Mouse (Mus musculus) layer of hippocampus, adult 2 months (tissue): ENCODE results near the gene Krtap9-5. TPM values are rescaled to one million over a fixed set of nuclear protein-coding genes. Genes with fewer than 3 reads are reported as not detected.

Source experiments
- DNase-seq, 2 experiments: peaks; one replicate each; pipeline ENCODE4 v3.0.0; 2022; ENCODE audit warnings: low spot score in 2 of 2
- H3K27ac ChIP-seq: fragments of 200-600 bp; 2 replicates; pipeline ENCODE4 v1.8.1; 2022
- H3K4me3 ChIP-seq: fragments of 200-600 bp; 2 replicates; pipeline ENCODE4 v1.8.1; 2022; ENCODE audit warnings: mild to moderate bottlenecking
- CTCF ChIP-seq: fragments of 200-600 bp; conservative IDR thresholded peaks from 2 replicates; pipeline ENCODE4 v1.8.1; 2022; ENCODE audit warnings: antibody characterized with exemption, mild to moderate bottlenecking, moderate library complexity
- long read RNA-seq, 2 experiments: library from polyadenylated mRNA; stranded (forward); transcript quantifications; one replicate each; pipeline ENCODE4 v2.0.0; 2021; ENCODE audit warnings: borderline mapping rate in 2 of 2
- total RNA-seq, 2 experiments: library from RNA; stranded (reverse); gene quantifications; 2 replicates each; pipeline ENCODE4 v1.2.3; 2021

The Krtap9-5 gene
- total RNA-seq: not detected
- long read RNA-seq, experiment 1: 0 reads
- long read RNA-seq, experiment 2: 0 reads

GRCm38 (mm10) chr11:99948175-99948574 lies at the start of gene Krtap9-5:
Gene Krtap9-5 (plus strand): TSS chr11:99948475.
- no peak for TF ChIP-seq CTCF
- no peak for DNase-seq
- H3K4me3 ChIP-seq: no peak within 1 kb of the TSS
- no peak within 1 kb of the TSS for H3K27ac ChIP-seq

GRCm38 (mm10) chr11:99907620-99908019 lies 40.7 kb upstream of the Krtap9-5 start, which contains the start of gene Krtap31-1:
Gene Krtap31-1 (plus strand): TSS chr11:99907920.
- DNase-seq: no peak
- TF ChIP-seq CTCF: no peak
- Histone ChIP-seq H3K27ac (no peak within 1 kb of the TSS), H3K4me3 (no peak within 1 kb of the TSS)

GRCm38 (mm10) chr11:99914451-99914850 lies 33.8 kb upstream of the Krtap9-5 start, which contains the start of gene Gm11565:
Gene Gm11565 (plus strand): TSS chr11:99914751.
- no peak for DNase-seq
- TF ChIP-seq CTCF: no peak
- Histone ChIP-seq H3K4me3 (no peak within 1 kb of the TSS), H3K27ac (no peak within 1 kb of the TSS)

GRCm38 (mm10) chr11:99935991-99936390 lies 12.3 kb upstream of the Krtap9-5 start, which contains the start of gene Krtap31-2:
Gene Krtap31-2 (plus strand): TSS chr11:99936291.
- DNase-seq: no peak
- Histone ChIP-seq H3K4me3 (no peak within 1 kb of the TSS), H3K27ac (no peak within 1 kb of the TSS)
- no peak for TF ChIP-seq CTCF

GRCm38 (mm10) chr11:99937751-99938264 lies 10.5 kb upstream of the Krtap9-5 start:
- no peak overlapping the region for H3K4me3 ChIP-seq
- H3K27ac ChIP-seq: no peak overlapping the region
- DNase-seq: no peak
- no peak for TF ChIP-seq CTCF

GRCm38 (mm10) chr11:99964213-99964612 lies 15.9 kb downstream of the Krtap9-5 start:
- H3K4me3 ChIP-seq: no peak overlapping the region
- no peak for DNase-seq
- peak; percentile 16 for TF ChIP-seq CTCF
- H3K27ac ChIP-seq: no peak overlapping the region

- no peak overlapping the region for H3K4me3 ChIP-seq
- TF ChIP-seq CTCF: no peak
- H3K27ac ChIP-seq: no peak overlapping the region
- no peak for DNase-seq
These were observed 17.7 kb downstream of the Krtap9-5 start for GRCm38 (mm10) chr11:99965961-99966360.

- Histone ChIP-seq H3K27ac (no peak within 1 kb of the TSS), H3K4me3 (no peak within 1 kb of the TSS)
- no peak for DNase-seq
- no peak for TF ChIP-seq CTCF
These were observed 30.7 kb downstream of the Krtap9-5 start, which contains the start of gene Krtap29-1 for GRCm38 (mm10) chr11:99978953-99979352. Gene Krtap29-1 (minus strand): TSS chr11:99979053.

GRCm38 (mm10) chr11:99982731-99983130 lies 34.5 kb downstream of the Krtap9-5 start:
- no peak for DNase-seq
- H3K27ac ChIP-seq: no peak overlapping the region
- TF ChIP-seq CTCF: no peak
- no peak overlapping the region for H3K4me3 ChIP-seq

GRCm38 (mm10) chr11:99983442-99983841 lies 35.2 kb downstream of the Krtap9-5 start:
- DNase-seq: no peak
- H3K4me3 ChIP-seq: no peak overlapping the region
- no peak overlapping the region for H3K27ac ChIP-seq
- no peak for TF ChIP-seq CTCF

- H3K27ac ChIP-seq: 0 out of 2 replicates have a peak overlapping the region, but pooled peaks have one; percentile 32
- peak in 1 of 2 experiments; percentile 37 for DNase-seq
- TF ChIP-seq CTCF: no peak
- 0 out of 2 replicates have a peak overlapping the region, but pooled peaks have one; percentile 11 for H3K4me3 ChIP-seq
These were observed 37.2 kb downstream of the Krtap9-5 start for GRCm38 (mm10) chr11:99985291-99986092.

GRCm38 (mm10) chr11:99986180-99986647 lies 37.9 kb downstream of the Krtap9-5 start, which contains the start of gene Krtap16-1:
Gene Krtap16-1 (minus strand): TSS chr11:99986597.
- 0 out of 2 replicates have a peak within 1 kb of the TSS, but pooled peaks have one; percentile 11 for H3K4me3 ChIP-seq
- TF ChIP-seq CTCF: no peak
- no peak for DNase-seq
- H3K27ac ChIP-seq: 0 out of 2 replicates have a peak within 1 kb of the TSS, but pooled peaks have one; percentile 32

- no peak for DNase-seq
- H3K27ac ChIP-seq: no peak overlapping the region
- TF ChIP-seq CTCF: no peak
- no peak overlapping the region for H3K4me3 ChIP-seq
These were observed 40.3 kb downstream of the Krtap9-5 start for GRCm38 (mm10) chr11:99988530-99988929.
